Mouse (Mus musculus): ENCODE results near the gene A130010J15Rik.
A peak's percentile ranks its signal among the peaks of the same experiment; 100 is the strongest.

A130010J15Rik gene

DNA sequence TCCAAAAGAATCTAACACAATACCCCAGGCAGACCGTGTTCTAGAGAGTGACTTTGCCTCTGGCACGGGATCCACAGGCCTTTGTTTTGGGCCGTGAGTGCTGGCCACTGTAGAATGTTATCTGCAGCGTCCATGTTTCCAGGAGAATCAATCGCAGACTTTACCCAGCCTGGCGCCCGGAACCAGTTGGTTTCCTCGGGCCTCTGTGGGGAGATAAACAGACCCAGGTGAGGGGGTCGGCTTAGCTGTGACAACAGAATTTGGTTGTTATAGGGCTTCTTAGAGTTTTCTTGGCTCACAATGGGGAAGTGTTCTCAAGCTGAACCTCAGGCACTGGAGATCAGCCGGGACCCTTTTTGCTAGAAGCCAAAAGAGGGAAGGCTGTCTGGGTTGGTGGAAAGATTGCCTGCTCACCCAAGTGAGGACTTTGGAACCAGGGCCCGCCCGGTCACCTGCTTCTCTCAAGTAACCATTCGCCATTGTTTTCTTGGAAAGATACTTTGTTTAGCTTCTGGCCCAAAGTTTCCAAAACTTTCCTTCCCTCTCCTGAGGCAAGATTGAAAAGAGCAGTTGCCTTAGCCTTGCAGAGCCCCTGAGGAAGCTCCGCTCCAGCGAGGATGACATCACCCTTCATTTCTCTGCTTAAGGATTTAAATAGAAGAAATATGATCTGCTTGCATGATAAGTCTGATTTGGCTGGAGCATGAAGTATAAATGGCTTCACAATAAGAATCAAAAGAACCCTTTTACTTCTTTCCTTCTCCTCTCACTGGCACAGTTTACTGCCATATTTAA is 11.3 kb upstream of the A130010J15Rik start:
- no peak for DNase-seq (ENCODE audit: low read depth, low spot score)

DNA sequence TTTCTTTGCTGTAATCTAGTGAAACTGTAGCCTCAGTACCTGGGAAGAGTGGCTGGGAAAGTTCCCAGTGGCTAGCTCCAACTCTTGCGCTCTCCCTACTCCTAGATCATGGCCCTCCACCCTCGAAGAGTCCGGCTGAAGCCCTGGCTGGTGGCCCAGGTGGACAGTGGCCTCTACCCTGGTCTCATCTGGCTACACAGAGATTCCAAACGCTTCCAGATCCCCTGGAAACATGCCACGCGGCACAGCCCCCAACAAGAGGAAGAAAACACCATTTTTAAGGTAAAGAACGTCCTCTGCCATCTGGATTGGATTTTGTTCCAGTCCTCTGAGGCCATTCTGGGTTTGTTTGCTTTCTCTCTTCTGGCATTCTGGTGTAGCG is 10.7 kb upstream of the A130010J15Rik start:
- DNase-seq (ENCODE audit: low read depth, low spot score), result no peak

DNA sequence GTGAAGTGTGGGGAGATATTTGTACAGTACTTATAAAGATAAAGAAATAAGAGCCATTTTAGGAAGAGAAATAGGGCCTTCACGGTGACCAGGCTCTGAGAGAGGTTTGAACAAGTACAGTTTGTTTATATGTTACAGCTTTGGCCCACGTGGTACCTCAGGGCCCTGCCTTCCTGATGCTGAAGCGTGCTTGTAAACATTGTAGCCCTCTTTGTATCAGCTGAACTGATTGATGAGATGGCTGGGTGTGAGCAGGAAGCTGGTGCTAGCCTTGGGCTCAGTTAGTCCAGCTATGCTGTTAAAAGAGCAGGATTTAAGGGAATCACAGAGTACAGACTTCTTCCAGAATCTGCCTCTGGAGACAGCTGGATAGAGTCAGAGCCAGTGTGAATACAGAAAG is 8.7 kb upstream of the A130010J15Rik start:
- DNase-seq (ENCODE audit: low read depth, low spot score), result no peak

DNA sequence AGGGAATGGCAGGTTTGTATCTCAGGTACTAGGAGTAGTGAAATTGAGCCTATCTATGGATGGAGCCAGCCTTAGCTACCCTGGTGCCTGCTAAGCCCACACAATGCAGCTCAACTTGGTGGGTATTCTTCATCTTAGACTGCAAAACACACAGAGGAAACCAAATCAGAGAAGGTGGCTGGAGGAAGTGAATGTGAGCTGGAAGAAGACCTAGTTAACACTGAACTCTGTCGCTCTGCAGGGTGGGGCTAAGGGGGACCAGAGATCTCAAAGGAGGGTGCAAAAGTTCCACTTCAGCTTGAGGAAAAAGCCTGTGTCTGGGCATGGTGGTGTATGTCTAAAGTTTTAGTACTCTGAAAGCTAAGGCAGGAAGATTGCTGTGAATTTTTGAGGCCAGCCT is 8.2 kb upstream of the A130010J15Rik start:
- DNase-seq (ENCODE audit: low read depth, low spot score), result no peak

DNA sequence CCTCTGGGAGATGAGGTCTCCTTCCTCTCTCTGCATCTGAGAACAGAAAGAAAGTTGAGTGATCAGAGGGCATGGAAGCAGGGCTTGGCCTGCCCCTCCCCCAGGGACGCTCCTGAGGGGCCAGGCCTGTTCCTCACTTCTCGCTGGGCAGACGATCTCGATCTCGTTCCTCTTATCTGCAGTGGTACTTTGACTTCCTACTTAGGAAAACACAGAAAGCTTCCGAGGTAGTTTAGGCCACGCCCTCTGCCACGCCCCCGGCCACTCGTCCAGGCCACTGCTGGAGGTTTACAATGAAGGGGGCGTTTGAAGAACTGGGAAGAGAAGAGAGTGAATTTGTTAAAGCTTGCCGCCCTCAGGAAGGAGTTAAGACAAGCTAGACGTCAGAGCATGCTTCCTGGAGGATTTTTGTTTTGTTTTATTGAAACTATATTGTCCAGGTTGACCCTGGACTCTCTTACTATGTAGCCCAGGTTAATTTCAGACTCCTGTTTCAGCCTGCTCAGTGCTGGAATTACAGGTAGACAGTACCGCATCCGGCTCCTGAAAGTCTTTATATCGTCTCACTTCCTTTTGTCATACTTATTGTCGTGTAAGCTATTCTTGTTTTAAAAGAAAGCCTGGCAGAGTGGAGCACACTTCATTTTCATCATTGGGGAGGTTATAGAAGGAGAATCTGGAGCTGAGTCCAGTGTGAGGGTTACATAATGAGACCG is 7.4 kb upstream of the A130010J15Rik start:
- DNase-seq (ENCODE audit: low read depth, low spot score), result peak; percentile 20

DNA sequence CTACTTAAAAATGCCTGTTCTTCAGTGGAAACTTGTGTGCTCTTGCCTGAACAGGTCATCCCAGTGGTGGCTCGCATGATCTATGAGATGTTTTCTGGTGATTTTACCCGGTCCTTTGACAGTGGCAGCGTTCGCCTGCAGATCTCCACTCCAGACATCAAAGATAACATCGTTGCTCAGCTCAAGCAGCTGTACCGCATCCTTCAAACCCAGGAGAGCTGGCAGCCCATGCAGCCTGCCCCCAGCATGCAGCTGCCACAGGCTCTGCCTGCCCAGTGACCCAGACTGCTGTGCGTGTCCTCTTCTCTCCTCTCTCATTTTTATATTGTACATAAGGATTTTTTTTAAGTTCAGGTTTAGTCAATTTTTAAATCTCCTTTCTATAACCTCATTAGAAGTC is 1.4 kb downstream of the A130010J15Rik start:
- no peak for DNase-seq (ENCODE audit: low read depth, low spot score)

DNA sequence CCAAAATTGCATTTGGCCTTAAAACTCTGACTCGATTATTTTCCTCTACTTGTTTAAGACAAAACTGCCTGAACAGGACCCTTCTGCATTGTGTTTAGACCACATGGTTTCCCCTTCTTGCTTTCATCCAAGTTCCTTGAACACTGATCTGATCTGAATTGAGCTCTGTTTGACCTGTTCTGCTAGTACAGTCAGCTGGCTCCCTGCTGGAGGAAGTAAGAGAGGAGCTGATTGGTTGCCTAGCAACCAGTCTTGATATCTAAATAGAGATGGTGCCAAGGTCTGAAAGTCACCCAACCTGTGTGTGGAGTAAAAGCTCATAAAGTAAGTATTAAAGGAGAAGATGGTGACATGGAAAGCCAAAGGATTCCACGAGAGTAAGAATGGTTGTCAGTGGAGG is 2.0 kb downstream of the A130010J15Rik start:
- DNase-seq (ENCODE audit: low read depth, low spot score), result no peak

DNA sequence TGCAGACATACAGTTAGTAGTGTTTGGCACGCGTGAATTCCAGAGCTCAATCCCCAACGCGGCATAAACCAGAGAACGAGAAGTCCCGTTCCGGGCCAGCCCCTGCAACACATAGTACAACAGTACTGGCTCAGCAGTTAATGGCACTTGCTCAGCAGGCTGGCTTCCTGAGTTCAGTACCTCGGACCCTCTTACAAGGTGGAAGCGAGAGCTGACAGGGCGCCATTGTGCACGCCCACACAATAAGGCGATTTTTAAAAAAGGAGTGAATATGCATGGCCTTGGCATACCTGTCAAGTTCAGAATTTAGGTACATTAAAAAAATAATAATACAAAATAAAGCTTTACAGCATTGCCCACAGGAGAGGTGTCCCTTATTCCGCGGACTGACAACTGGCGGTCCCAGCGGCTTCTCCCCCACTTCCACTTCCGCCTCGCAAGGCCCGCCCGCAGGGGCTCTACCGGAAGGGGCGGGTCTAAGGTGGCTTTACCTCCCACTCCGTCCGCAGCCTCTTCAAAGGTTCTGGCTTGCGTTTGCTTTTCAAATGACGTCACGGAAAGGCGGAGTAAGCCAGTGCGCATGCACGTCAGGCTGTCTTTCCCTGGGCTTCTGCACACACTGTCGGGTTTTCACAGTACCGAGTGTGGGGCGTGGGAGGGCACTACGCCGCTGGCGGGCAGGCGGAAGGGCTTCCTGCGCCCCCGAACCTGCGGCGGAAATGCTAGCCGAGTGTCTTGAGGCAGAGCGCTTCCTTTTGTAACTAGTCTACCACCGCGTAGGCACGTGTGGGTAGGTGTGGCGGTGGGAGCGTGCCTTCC is 5.4 kb downstream of the A130010J15Rik start:
- DNase-seq (ENCODE audit: low read depth, low spot score), result peak; percentile 99

DNA sequence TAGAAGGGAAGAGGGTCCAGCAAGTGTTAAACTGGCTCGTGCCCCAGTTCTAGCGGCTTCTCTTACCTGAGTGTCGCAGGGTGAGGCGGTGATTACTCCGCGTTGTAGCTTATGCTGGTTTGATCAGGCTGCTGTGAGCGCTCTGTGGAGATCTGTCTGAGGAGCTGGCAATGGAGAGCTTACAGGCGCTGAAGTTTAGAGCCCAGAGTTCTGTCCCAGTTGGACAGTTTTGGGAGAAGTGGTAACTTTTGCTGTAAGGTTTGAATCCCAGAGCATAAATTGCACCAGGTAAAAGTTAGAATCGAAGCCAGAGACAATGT is 5.9 kb downstream of the A130010J15Rik start:
- DNase-seq (ENCODE audit: low read depth, low spot score), result no peak

DNA sequence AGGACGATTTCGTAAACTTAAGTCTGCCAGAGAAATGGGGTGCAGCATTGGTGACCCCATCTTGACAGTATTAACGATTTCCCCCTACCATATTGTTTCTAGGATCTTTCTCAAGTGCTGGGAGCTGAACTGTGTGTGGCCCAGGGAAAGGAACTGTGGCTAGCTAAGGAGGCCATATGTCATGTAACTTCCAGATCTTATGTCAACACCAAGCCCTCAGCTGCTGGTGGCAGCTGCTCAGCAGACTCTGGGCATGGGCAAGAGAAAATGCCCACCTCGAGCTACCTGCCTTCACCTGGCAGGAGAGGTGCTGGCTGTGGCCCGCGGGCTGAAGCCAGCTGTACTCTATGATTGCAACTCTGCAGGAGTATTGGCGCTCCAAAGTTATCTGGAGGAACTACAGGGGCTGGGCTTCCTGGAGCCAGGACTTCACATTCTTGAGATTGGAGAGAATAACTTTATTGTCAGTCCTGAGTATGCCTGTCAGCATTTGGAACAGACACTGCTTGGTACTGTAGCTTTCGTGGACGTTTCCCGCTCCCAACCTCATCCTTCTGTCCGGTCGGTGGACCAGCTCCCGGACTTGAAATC is 6.4 kb downstream of the A130010J15Rik start:
- DNase-seq (ENCODE audit: low read depth, low spot score), result no peak

DNA sequence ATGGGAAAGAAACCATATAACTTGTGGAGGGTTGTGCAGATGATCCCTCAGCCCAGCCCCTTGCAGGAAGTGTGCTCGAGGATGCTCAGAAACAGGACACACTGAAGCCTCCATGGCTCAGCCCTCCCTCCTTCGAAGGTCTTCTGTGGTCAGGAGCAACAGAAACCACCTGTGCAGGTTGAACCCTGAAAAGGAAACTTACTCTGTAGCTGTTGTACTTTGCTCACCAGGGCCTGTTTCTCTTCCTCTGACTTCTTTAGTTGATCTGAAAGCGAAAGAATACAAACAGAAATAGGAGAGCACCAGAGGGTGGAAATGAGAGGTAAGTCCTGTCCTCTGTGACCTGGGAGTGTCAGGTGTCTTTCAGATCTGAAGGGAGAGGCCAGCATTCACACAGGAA is 13.3 kb downstream of the A130010J15Rik start:
- no peak for DNase-seq (ENCODE audit: low read depth, low spot score)

DNA sequence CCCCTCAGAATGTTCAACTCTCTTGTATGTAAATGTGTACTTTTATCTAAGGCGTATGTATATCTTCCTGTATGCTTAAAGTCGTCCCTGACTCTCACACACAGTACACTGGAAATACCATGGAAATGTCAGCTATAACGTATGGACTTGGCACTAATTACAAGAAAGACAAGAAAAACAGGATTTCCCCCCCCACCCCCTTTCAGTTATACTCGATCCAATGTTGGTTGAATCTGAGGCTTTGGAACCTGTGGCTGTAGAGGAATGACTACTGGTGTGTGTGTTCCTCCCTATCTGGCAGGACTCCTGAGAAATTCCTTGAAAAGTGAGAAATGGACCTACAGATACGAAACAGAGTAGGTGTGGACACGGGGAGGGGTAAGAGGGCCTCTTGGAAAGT is 20.4 kb downstream of the A130010J15Rik start:
- DNase-seq (ENCODE audit: low read depth, low spot score), result no peak

DNA sequence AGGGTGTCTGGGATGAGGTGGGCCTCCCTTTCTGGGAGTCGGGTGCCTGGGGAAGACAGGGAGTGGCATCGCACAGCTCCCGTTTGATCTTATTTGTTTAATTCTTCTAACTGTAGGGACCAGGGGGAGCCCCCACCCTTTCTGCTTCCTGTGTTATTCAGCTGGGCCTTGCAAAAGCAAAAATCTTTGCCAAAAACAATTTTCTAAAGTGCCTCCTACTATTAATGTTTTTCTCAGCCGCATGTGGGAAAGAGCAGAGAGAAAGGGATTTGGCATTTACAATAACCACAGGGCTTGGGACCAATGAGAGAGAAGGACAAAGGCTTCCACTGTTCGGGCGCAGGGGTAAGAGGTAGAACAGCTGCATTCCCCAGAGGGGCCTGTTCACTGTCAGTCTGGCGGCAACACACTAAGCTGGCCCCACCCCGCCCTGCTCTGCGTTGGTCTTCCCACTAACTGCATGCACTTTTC is 21.3 kb downstream of the A130010J15Rik start:
- DNase-seq (ENCODE audit: low read depth, low spot score), result peak; percentile 20

DNA sequence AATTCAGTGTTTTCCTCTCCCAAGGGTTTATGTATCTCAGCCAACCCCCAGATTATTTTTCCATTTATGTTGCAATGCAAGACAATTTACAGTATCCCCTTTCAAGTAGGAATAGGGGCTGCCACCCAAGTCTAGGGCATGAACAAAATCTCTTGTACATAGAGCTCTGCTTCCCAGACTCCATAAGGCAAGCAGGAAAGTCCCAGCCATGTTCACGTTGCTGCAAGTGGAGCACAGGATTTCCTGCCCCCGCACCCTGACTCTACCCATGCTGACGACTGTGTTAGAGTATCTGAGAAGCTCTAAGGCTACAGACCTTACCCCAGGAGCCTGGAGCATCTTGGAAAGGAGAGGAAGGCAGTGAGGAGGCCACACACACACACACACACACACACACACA is 21.9 kb downstream of the A130010J15Rik start:
- DNase-seq (ENCODE audit: low read depth, low spot score), result no peak

DNA sequence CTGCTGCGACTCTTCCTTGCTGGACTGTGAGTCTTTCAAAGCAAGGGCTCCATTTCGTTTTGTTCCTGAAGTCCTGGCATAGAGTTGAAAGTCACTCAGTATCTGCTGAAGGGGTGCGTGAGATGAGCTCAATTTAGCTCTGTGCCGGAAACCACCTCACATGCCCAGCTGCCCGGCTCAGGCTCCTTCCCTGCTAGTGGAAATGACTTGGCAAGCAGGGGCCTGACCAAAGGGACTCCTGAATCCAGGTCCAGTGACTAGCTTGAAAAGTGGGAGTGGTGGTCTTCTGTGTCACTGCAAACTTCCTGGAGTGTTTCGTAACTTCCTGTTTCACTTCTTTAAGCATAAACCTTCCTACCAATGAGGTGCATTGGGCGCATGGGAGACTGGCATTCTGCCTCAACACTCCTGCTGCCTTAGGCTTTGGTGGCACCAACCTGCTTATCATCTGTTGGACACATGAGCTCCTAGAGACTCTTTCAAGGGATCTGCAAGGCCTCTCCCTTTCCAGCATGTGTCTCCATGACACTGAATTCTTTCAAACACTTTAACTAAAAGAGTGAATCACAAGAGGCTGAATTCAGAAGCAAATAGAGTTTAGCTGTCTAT is 23.9 kb downstream of the A130010J15Rik start:
- DNase-seq (ENCODE audit: low read depth, low spot score), result no peak

DNA sequence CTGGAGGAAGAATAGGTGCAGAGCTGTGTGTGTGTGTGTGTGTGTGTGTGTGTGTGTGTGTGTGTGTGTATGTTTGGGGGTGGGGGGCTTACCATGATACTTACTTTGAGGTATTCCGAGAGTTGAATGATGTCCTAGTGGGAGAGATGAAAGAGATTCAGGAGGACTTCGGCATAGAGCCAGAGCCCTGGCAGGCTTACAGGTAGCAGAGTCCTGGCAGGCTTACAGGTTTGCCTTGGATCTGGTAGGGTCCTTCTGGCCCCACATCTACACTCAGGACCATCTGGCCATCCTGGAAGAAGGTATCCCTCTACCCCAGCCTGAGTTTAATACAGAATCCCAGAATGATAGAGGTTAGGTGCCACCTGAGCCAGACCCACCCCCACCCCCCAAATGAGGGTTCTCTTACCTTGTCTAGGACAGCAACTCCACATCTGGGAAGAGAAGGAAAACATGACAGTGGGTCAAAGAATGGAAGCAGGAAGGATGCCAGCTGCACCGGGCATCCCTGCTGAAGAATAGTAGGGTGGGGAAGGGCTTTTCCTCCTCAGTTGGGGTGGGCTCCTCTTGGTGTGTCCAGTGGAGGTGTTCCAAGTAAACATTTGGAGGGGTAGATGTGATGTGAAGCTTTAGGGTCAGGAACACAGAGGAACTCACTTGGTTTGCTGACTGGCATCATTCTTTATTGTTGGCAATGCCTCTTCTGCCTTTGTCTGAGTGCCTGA is 26.7 kb downstream of the A130010J15Rik start:
- no peak for DNase-seq (ENCODE audit: low read depth, low spot score)

DNA sequence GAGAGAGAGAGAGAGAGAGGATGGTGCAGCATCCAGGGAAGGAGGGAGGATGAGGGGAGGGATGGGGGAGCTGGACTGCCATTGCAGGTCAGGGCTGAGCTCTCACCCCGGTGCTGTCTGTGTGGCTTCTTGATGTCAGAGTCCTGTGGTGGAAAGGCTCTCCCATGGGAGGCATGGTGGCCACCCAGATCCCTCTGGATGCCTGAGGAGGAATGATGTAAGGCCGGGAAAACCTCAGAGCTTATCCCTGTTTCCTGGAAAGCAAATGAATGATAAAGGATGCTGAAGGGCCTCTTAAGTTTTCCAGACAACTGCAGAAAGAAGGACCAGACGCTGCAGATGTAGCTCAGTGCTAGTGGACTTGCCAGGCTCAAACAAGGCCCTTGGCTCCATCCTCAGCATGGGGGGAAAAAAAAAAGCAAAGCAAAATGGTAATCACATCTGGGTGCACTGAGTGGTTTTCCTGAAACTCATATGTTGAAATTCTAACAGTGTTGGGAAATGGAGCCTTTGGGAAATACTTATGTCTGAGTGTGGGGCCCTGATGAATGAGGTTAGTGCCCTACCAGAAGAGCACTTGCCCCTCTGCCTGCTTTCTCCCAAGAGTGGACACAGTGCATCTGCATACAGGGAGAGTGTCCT is 27.4 kb downstream of the A130010J15Rik start:
- no peak for DNase-seq (ENCODE audit: low read depth, low spot score)

DNA sequence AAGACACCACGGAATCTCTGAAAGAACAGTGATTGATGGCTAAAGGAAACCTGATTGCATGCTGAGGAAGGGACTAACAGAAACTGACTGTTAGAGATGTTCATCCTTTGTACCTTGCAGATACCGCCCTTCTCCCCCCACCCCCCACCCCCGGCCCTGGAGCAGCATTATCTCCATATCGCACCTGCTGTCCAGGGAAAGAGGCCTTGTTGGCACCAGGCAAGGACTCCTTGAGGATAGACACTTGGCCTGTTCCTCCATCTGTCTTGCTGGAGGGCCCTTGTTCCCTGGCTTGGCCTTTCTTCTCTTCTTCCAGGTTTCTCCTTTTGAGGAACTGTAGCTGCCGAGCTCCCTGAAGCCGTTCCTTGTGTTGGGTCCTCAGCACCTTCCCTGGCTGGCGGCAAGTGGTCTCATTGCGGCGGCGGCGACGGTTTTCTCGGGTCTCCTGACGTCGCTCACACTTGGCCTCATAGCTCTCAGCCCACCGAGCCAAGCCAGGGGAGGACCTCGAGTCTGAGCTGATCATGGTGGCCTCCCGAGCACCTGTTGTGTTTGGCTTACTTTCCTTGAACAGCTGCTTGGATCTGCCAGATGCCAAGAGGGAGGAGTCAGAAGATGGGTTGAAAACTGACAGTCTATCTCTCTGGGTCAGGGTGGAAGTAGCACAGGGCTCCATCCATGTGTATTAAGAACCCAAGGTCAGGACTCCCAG is 29.8 kb downstream of the A130010J15Rik start:
- no peak for DNase-seq (ENCODE audit: low read depth, low spot score)

DNA sequence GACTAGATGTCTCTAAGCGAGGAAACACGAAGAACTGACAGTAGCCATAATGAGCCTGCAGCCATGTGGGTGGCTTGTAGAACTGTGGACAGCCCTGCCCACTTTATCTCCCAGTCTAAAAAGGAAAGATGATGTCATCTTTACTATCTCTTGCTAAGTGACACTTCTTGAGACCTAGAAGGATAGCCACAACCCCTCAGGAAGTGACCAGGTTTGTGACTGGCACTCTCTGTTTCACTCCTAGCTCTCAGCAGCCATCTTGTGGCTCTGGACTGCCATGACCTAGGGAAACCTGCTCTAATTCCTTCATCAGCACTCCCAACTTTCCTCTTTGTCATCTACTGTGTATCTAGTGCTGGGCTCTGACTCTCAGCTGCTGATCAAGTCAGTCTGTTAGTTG is 30.5 kb downstream of the A130010J15Rik start:
- no peak for DNase-seq (ENCODE audit: low read depth, low spot score)

Data from embryo, embryonic 11.5 days (tissue).